Comparison of ENCODE assay signal across 32 mouse cellular contexts in genomic region chrX:66676959-66677358, GRCm38 (mm10). TPM values are rescaled to one million over a fixed set of nuclear protein-coding genes. Genes with fewer than 3 reads are reported as not detected.
DNase-seq lines count a peak whose midpoint lies in the region; ATAC-seq and TF ChIP-seq lines count a peak whose summit lies in the region.
"Had no signal": no experiment of that assay in that cellular context is flagged by ENCODE, and none has a peak within 500 bp of the region (broad histone marks: within the 10 kb centered on the region; RNA-seq: fewer than 3 reads in every experiment).

No protein-coding gene starts in this region.

- no peak overlapping the region for H3K27ac ChIP-seq in left cerebral cortex, adult 2 months
- H3K27ac ChIP-seq in lung, postnatal 0 days (ENCODE audit: low read length), result no peak overlapping the region
- H3K27ac ChIP-seq: embryonic facial prominence, embryonic 10.5 days; embryonic facial prominence, embryonic 13.5 days; forebrain, embryonic 13.5 days; heart, embryonic 15.5 days; hindbrain, embryonic 10.5 days; hindbrain, embryonic 13.5 days had no signal

- no peak overlapping the region for H3K4me2 ChIP-seq in lung, postnatal 0 days (replicated peaks; ENCODE audit: low read depth, low read length)
- H3K4me2 ChIP-seq: embryonic facial prominence, embryonic 13.5 days; forebrain, embryonic 13.5 days; heart, embryonic 12.5 days; heart, embryonic 15.5 days; hindbrain, embryonic 13.5 days had no signal

- TF ChIP-seq EP300 in lung, postnatal 0 days (IDR thresholded peaks at IDR 0.05), result no peak

- 87% methylated on average over 4 of the region's 4 CpGs for WGBS in lung, postnatal 0 days

- no peaks in the 10 kb centered on the region for H3K4me1 ChIP-seq in lung, postnatal 0 days (ENCODE audit: insufficient read depth, low read depth, low read length)
- H3K4me1 ChIP-seq: embryonic facial prominence, embryonic 10.5 days; embryonic facial prominence, embryonic 13.5 days; forebrain, embryonic 13.5 days; heart, embryonic 12.5 days; heart, embryonic 15.5 days; hindbrain, embryonic 10.5 days; hindbrain, embryonic 13.5 days had no signal

- H3K36me3 ChIP-seq in lung, postnatal 0 days (ENCODE audit: insufficient read depth, low read length), result no peaks in the 10 kb centered on the region
- H3K36me3 ChIP-seq: embryonic facial prominence, embryonic 10.5 days; embryonic facial prominence, embryonic 13.5 days; heart, embryonic 12.5 days; heart, embryonic 15.5 days; hindbrain, embryonic 10.5 days; hindbrain, embryonic 13.5 days had no signal

- H3K27me3 ChIP-seq in lung, postnatal 0 days (replicated peaks; ENCODE audit: insufficient read depth, low read length), result no peaks in the 10 kb centered on the region
- H3K27me3 ChIP-seq: embryonic facial prominence, embryonic 13.5 days; forebrain, embryonic 13.5 days; heart, embryonic 12.5 days; heart, embryonic 15.5 days; hindbrain, embryonic 13.5 days had no signal

- H3K9me3 ChIP-seq in lung, postnatal 0 days (ENCODE audit: low read length), result no peaks in the 10 kb centered on the region
- H3K9me3 ChIP-seq: embryonic facial prominence, embryonic 10.5 days; embryonic facial prominence, embryonic 13.5 days; forebrain, embryonic 13.5 days; heart, embryonic 12.5 days; heart, embryonic 15.5 days; hindbrain, embryonic 10.5 days; hindbrain, embryonic 13.5 days had no signal

- no peak overlapping the region for H3K4me3 ChIP-seq in left cerebral cortex, adult 2 months
- H3K4me3 ChIP-seq in lung, postnatal 0 days (ENCODE audit: low read depth, low read length), result no peak overlapping the region
- H3K4me3 ChIP-seq: embryonic facial prominence, embryonic 10.5 days; embryonic facial prominence, embryonic 13.5 days; erythroblast, embryonic 14.5 days; forebrain, embryonic 13.5 days; heart, embryonic 12.5 days; heart, embryonic 15.5 days; hindbrain, embryonic 10.5 days; hindbrain, embryonic 13.5 days had no signal

- peak; percentile 17 to 23 for DNase-seq in frontal cortex, adult 2 months (ENCODE audit: extremely low spot score in 1 of 2, low spot score in 1 of 2)
- DNase-seq in frontal cortex, postnatal 10 days (ENCODE audit: low spot score in 2 of 2), result no peak
- DNase-seq in left cerebral cortex, adult 9 months (ENCODE audit: low spot score in 2 of 2), result peak; percentile 3 to 13
- DNase-seq in left cerebral cortex, adult 2 months (ENCODE audit: extremely low spot score in 1 of 2, low spot score in 2 of 2), result no peak
- DNase-seq in right cerebral cortex, postnatal 25 days, result peak; percentile 10
- no peak for DNase-seq in right cerebral cortex, postnatal 4 days
- peak; percentile 43 for DNase-seq in telencephalon, adult 2 months (ENCODE audit: low read depth, low spot score)
- no peak for DNase-seq in lung, postnatal 0 days (ENCODE audit: low spot score)
- DNase-seq: adrenal gland, adult 2 months; adrenal gland, postnatal 14 days; cerebellum, adult 11-12 months; cerebellum, adult 8-10 months; cerebellum, postnatal 10 days; cerebellum, postnatal 36 days; embryo, embryonic 11 days; gastrocnemius, postnatal 25 days; heart, adult 18-20 months; heart, postnatal 10 days; heart, postnatal 36 days had no signal

- no peak for ATAC-seq in lung, postnatal 0 days
- ATAC-seq: CD4-positive, CD25-positive, alpha-beta regulatory T cell, adult 4 months; forebrain, embryonic 13.5 days; forebrain, embryonic 16.5 days; hindbrain, embryonic 16.5 days had no signal

- no peak overlapping the region for H3K9ac ChIP-seq in lung, postnatal 0 days (replicated peaks; ENCODE audit: low read depth)
- H3K9ac ChIP-seq: embryonic facial prominence, embryonic 13.5 days; forebrain, embryonic 13.5 days; heart, embryonic 12.5 days; heart, embryonic 15.5 days; hindbrain, embryonic 13.5 days had no signal

- no peak for TF ChIP-seq CTCF in left cerebral cortex, adult 2 months (IDR thresholded peaks at IDR 0.05)
- no peak for TF ChIP-seq CTCF in lung, postnatal 0 days (IDR thresholded peaks at IDR 0.05)

- intact Hi-C loops in left cerebral cortex, adult 2 months (cut with DNase I), result no loop called here

RNA-seq across cellular contexts. Expression of gene Slitrk2, which starts 27.8 kb away (rescaled TPM):
- 11.5 and 11.6 TPM in 2 replicates for polyA plus RNA-seq in frontal cortex, adult 2 months (2012; rRNA removed)
- 10 to 100 TPM; 32.5 to 36.2 TPM for total RNA-seq in left cerebral cortex, adult 2 months (2021)
- polyA plus RNA-seq in lung, postnatal 0 days (2015; fragmentation: Nextera tagmentation; extraction: Ambion mirVana), result 0.06 and 0.07 TPM in 2 replicates
- total RNA-seq: MEL had no signal
- polyA plus RNA-seq: C2C12; CD4-positive, CD25-positive, alpha-beta regulatory T cell, adult 4 months; erythroblast, embryonic 14.5 days had no signal

Comparison
In these comparisons a context has a peak if more than half of its experiments do, and no peak if none do; other contexts are left out.
1. DNase-seq: peak in frontal cortex, adult 2 months (2 of 2), left cerebral cortex, adult 9 months (2 of 2), right cerebral cortex, postnatal 25 days (single experiment) and telencephalon, adult 2 months (single experiment); none in frontal cortex, postnatal 10 days (0 of 2), left cerebral cortex, adult 2 months (0 of 2), right cerebral cortex, postnatal 4 days (single experiment) and lung, postnatal 0 days (single experiment).
2. RNA of gene Slitrk2, which starts 27.8 kb away (polyA plus RNA-seq): 11.5 to 11.6 TPM in frontal cortex, adult 2 months; 0.06 to 0.07 TPM in lung, postnatal 0 days; every median in the first group is over 10 times any median in the second.